Comparison of ENCODE assay signal across 9 mouse cellular contexts in genomic region chr10:99106311-99106702, GRCm38 (mm10). TPM values are rescaled to one million over a fixed set of nuclear protein-coding genes. Genes with fewer than 3 reads are reported as not detected.
DNase-seq lines count a peak whose midpoint lies in the region; ATAC-seq and TF ChIP-seq lines count a peak whose summit lies in the region.
"Had no signal": no experiment of that assay in that cellular context is flagged by ENCODE, and none has a peak within 500 bp of the region (broad histone marks: within the 10 kb centered on the region; RNA-seq: fewer than 3 reads in every experiment).

No protein-coding gene starts in this region.

- no peaks in the 10 kb centered on the region for H3K27me3 ChIP-seq in liver, adult 2 months (ENCODE audit: control insufficient read depth, insufficient read depth, low read length)
- H3K27me3 ChIP-seq in embryonic facial prominence, embryonic 14.5 days (replicated peaks; ENCODE audit: control insufficient read depth, insufficient read depth, low read length) = no peaks in the 10 kb centered on the region
- no peaks in the 10 kb centered on the region for H3K27me3 ChIP-seq in intestine, embryonic 16.5 days (replicated peaks; ENCODE audit: control insufficient read depth, insufficient read depth, low read length)
- H3K27me3 ChIP-seq in neural tube, embryonic 13.5 days = no peaks in the 10 kb centered on the region

- H3K4me1 ChIP-seq in liver, adult 2 months (ENCODE audit: control insufficient read depth, insufficient read depth, low read length) = peaks cover 8% of the 10 kb centered on the region; the same call in 1 of the 2 replicates
- no peaks in the 10 kb centered on the region for H3K4me1 ChIP-seq in embryonic facial prominence, embryonic 14.5 days (ENCODE audit: control insufficient read depth, insufficient read depth, low read length)
- H3K4me1 ChIP-seq in intestine, embryonic 16.5 days (ENCODE audit: control insufficient read depth, insufficient read depth, low read length) = peaks cover 4% of the 10 kb centered on the region
- H3K4me1 ChIP-seq in neural tube, embryonic 13.5 days (replicated peaks) = peaks cover 34% of the 10 kb centered on the region

- no peak for TF ChIP-seq POLR2A in liver, adult 2 months (IDR thresholded peaks at IDR 0.05; ENCODE audit: extremely low read depth, insufficient read depth, low read length)

- WGBS in liver, adult 2 months = 30% methylated on average over 8 of the region's 8 CpGs
- 32% methylated on average over 8 of the region's 8 CpGs for WGBS in embryonic facial prominence, embryonic 14.5 days
- 32% methylated on average over 8 of the region's 8 CpGs for WGBS in intestine, embryonic 16.5 days
- WGBS in neural tube, embryonic 13.5 days = 34% methylated on average over 8 of the region's 8 CpGs

- no peaks in the 10 kb centered on the region for H3K36me3 ChIP-seq in liver, adult 2 months (ENCODE audit: control insufficient read depth, insufficient read depth, low read length)
- peaks cover 15% of the 10 kb centered on the region; the same call in 1 of the 2 replicates for H3K36me3 ChIP-seq in embryonic facial prominence, embryonic 14.5 days (ENCODE audit: control insufficient read depth, insufficient read depth, low read length)
- peaks cover 15% of the 10 kb centered on the region for H3K36me3 ChIP-seq in intestine, embryonic 16.5 days (ENCODE audit: control insufficient read depth, insufficient read depth, low read length)
- H3K36me3 ChIP-seq in neural tube, embryonic 13.5 days = peaks cover 21% of the 10 kb centered on the region

- H3K79me2 ChIP-seq in liver, adult 2 months (ENCODE audit: control insufficient read depth, insufficient read depth, low read length) = peaks cover 15% of the 10 kb centered on the region; the same call in 1 of the 2 replicates

- H3K27ac ChIP-seq in liver, adult 2 months (replicated peaks; ENCODE audit: insufficient read depth, low read depth, low read length) = no peak overlapping the region
- H3K27ac ChIP-seq in embryonic facial prominence, embryonic 14.5 days (replicated peaks; ENCODE audit: low read depth, low read length) = peak overlapping the region; percentile 84; the same call in 1 of the 2 replicates
- peak overlapping the region; percentile 87 for H3K27ac ChIP-seq in intestine, embryonic 16.5 days (ENCODE audit: low read length)
- H3K27ac ChIP-seq in neural tube, embryonic 13.5 days (replicated peaks) = peak overlapping the region; percentile 95; the same call in 1 of the 2 replicates

- H3K4me3 ChIP-seq in liver, adult 2 months (ENCODE audit: insufficient read depth, low read depth, low read length) = peak overlapping the region; percentile 86
- H3K4me3 ChIP-seq in embryonic facial prominence, embryonic 14.5 days (ENCODE audit: low read depth, low read length) = peak overlapping the region; percentile 70
- H3K4me3 ChIP-seq in intestine, embryonic 16.5 days (ENCODE audit: low read length) = peak overlapping the region; percentile 95
- H3K4me3 ChIP-seq in neural tube, embryonic 13.5 days = peak overlapping the region; percentile 95

- H3K4me2 ChIP-seq in embryonic facial prominence, embryonic 14.5 days (ENCODE audit: low read depth, low read length) = peak overlapping the region; percentile 96
- peak overlapping the region; percentile 57 for H3K4me2 ChIP-seq in intestine, embryonic 16.5 days (ENCODE audit: low read depth, low read length)
- H3K4me2 ChIP-seq in neural tube, embryonic 13.5 days = peak overlapping the region; percentile 91

- no peak for ATAC-seq in embryonic facial prominence, embryonic 14.5 days (ENCODE audit: low read depth)
- ATAC-seq in intestine, embryonic 16.5 days = no peak; the same call in 1 of the 2 replicates
- no peak for ATAC-seq in neural tube, embryonic 13.5 days (ENCODE audit: low read depth)
- ATAC-seq in inflammation-experienced regulatory T-cells, adult 6 months = no peak

- no peak for TF ChIP-seq CTCF in liver, adult 2 months (IDR thresholded peaks at IDR 0.05; ENCODE audit: low read depth, low read length)

- peaks cover 9% of the 10 kb centered on the region; the same call in 1 of the 2 replicates for H3K9me3 ChIP-seq in embryonic facial prominence, embryonic 14.5 days (ENCODE audit: control insufficient read depth, low read length)
- peaks cover 3% of the 10 kb centered on the region; the same call in 1 of the 2 replicates for H3K9me3 ChIP-seq in intestine, embryonic 16.5 days (ENCODE audit: control insufficient read depth, low read length)
- no peaks in the 10 kb centered on the region for H3K9me3 ChIP-seq in neural tube, embryonic 13.5 days

- no peak for DNase-seq in liver, adult 2 months (ENCODE audit: extremely low read depth, low read depth, low spot score)
- DNase-seq in liver = no peak
- no peak for DNase-seq in embryonic facial prominence, embryonic 14.5 days (ENCODE audit: low spot score)
- DNase-seq in frontal cortex, postnatal 25 days (ENCODE audit: low spot score in 2 of 2) = no peak
- no peak for DNase-seq in layer of hippocampus, postnatal 10 days (ENCODE audit: low spot score in 2 of 2)

- peak overlapping the region; percentile 79; the same call in 1 of the 2 replicates for H3K9ac ChIP-seq in liver, adult 2 months (ENCODE audit: low read depth, low read length)
- peak overlapping the region; percentile 77 for H3K9ac ChIP-seq in embryonic facial prominence, embryonic 14.5 days (ENCODE audit: low read depth, low read length)
- H3K9ac ChIP-seq in intestine, embryonic 16.5 days (ENCODE audit: low read depth, low read length) = peak overlapping the region; percentile 93
- peak overlapping the region; percentile 94 for H3K9ac ChIP-seq in neural tube, embryonic 13.5 days

RNA-seq across cellular contexts. Expression of gene Poc1b, which starts 0.5 kb away (rescaled TPM):
- 1.8 and 2.3 TPM in 2 replicates for total RNA-seq in liver, adult 2 months (2014; rRNA removed)
- polyA plus RNA-seq in liver, adult 2 months (2012; rRNA removed) = 1.7 and 2.0 TPM in 2 replicates
- 18.9 and 22.5 TPM in 2 replicates for polyA plus RNA-seq in embryonic facial prominence, embryonic 14.5 days (2014; fragmentation: Nextera tagmentation; extraction: Ambion mirVana)
- 20.1 and 20.5 TPM in 2 replicates for polyA plus RNA-seq in intestine, embryonic 16.5 days (2015; fragmentation: Nextera tagmentation; extraction: Ambion mirVana)
- polyA plus RNA-seq in neural tube, embryonic 13.5 days (2015; fragmentation: Nextera tagmentation; extraction: Ambion mirVana) = 12.2 and 13.3 TPM in 2 replicates
- 10 to 100 TPM in 1 of 3 experiments, 1 to 10 TPM in 2; 6.8 to 10.9 (median 7.9) TPM for polyA plus RNA-seq in inflammation-experienced regulatory T-cells, adult 6 months (2017; shearing (Covaris generic))
- total RNA-seq in layer of hippocampus, postnatal 10 days (2021) = 10 to 100 TPM in 1 of 2 experiments, 1 to 10 TPM in 1; 9.3 to 10.1 TPM

RNA-seq across cellular contexts. Expression of gene Galnt4, which starts 1.7 kb away (rescaled TPM):
- 6.6 and 6.9 TPM in 2 replicates for total RNA-seq in liver, adult 2 months (2014; rRNA removed)
- polyA plus RNA-seq in liver, adult 2 months (2012; rRNA removed) = 1.0 and 1.3 TPM in 2 replicates
- 14.7 and 16.2 TPM in 2 replicates for polyA plus RNA-seq in embryonic facial prominence, embryonic 14.5 days (2014; fragmentation: Nextera tagmentation; extraction: Ambion mirVana)
- polyA plus RNA-seq in intestine, embryonic 16.5 days (2015; fragmentation: Nextera tagmentation; extraction: Ambion mirVana) = 19.3 and 21.6 TPM in 2 replicates
- polyA plus RNA-seq in neural tube, embryonic 13.5 days (2015; fragmentation: Nextera tagmentation; extraction: Ambion mirVana) = 3.0 and 3.7 TPM in 2 replicates
- 1 to 10 TPM; 2.6 to 3.4 (median 3.4) TPM for polyA plus RNA-seq in inflammation-experienced regulatory T-cells, adult 6 months (2017; shearing (Covaris generic))
- total RNA-seq in layer of hippocampus, postnatal 10 days (2021) = 1 to 10 TPM; 5.2 to 5.5 TPM

RNA-seq across cellular contexts. Expression of gene Phxr2, which starts 19.8 kb away (rescaled TPM):
- total RNA-seq in liver, adult 2 months (2014; rRNA removed) = not detected in 2 replicates
- not detected in 2 replicates for polyA plus RNA-seq in liver, adult 2 months (2012; rRNA removed)
- not detected in 2 replicates for polyA plus RNA-seq in embryonic facial prominence, embryonic 14.5 days (2014; fragmentation: Nextera tagmentation; extraction: Ambion mirVana)
- polyA plus RNA-seq in intestine, embryonic 16.5 days (2015; fragmentation: Nextera tagmentation; extraction: Ambion mirVana) = not detected in 2 replicates
- polyA plus RNA-seq in neural tube, embryonic 13.5 days (2015; fragmentation: Nextera tagmentation; extraction: Ambion mirVana) = not detected in 2 replicates
- polyA plus RNA-seq in inflammation-experienced regulatory T-cells, adult 6 months (2017; shearing (Covaris generic)) = not detected
- not detected for total RNA-seq in layer of hippocampus, postnatal 10 days (2021)
- total RNA-seq: adrenal gland, postnatal 36 days had no signal
